Mouse (Mus musculus) kidney, embryonic 14.5 days (tissue): ENCODE data around the gene Hipk1. TPM values are rescaled to one million over a fixed set of nuclear protein-coding genes. Genes with fewer than 3 reads are reported as not detected.

Source experiments
- ATAC-seq: fragments of 200-750 bp; cut with Nextera tagmentation; 2 replicates; pipeline ENCODE4 v1.8.0; 2017; ENCODE audit warnings: moderate number of reproducible peaks, mild to moderate bottlenecking, moderate TSS enrichment, moderate library complexity; ENCODE audit not compliant: low FRiP score, low TSS enrichment
- H3K27ac ChIP-seq: fragments of 300-500 bp; sonication (generic); 2 replicates; pipeline ENCODE4 v1.5.1; 2014; ENCODE audit warnings: low read depth, mild to moderate bottlenecking, low read length, moderate library complexity, mixed read lengths
- H3K27me3 ChIP-seq: fragments of 300-500 bp; sonication (generic); 2 replicates; pipeline ENCODE4 v1.6.1; 2014; ENCODE audit warnings: mild to moderate bottlenecking, low read length; ENCODE audit not compliant: control insufficient read depth, insufficient read depth
- H3K36me3 ChIP-seq: fragments of 300-500 bp; sonication (generic); 2 replicates; pipeline ENCODE4 v1.6.1; 2014; ENCODE audit warnings: low read length, mixed read lengths; ENCODE audit not compliant: control insufficient read depth, insufficient read depth
- H3K4me1 ChIP-seq: fragments of 300-500 bp; sonication (generic); 2 replicates; pipeline ENCODE4 v1.6.1; 2014; ENCODE audit warnings: low read length, mixed read lengths; ENCODE audit not compliant: control insufficient read depth, insufficient read depth
- H3K4me2 ChIP-seq: fragments of 300-500 bp; sonication (generic); replicated peaks from 2 replicates; pipeline ENCODE4 v1.6.1; 2014; ENCODE audit warnings: low read depth, mild to moderate bottlenecking, low read length
- H3K4me3 ChIP-seq: fragments of 300-500 bp; sonication (generic); 2 replicates; pipeline ENCODE4 v1.5.1; 2014; ENCODE audit warnings: mild to moderate bottlenecking, low read length
- H3K9ac ChIP-seq: fragments of 300-500 bp; sonication (generic); 2 replicates; pipeline ENCODE4 v1.6.1; 2014; ENCODE audit warnings: low read depth, mild to moderate bottlenecking, low read length, moderate library complexity
- H3K9me3 ChIP-seq: fragments of 300-500 bp; sonication (generic); 2 replicates; pipeline ENCODE4 v1.6.1; 2016; ENCODE audit warnings: low read length; ENCODE audit not compliant: control insufficient read depth
- WGBS: fragments of 180-500 bp; shearing (Covaris S2); extraction: QIAGEN DNeasy Blood & Tissue Kit; methylation state at CpG from one replicate; pipeline ENCODE4 v1.1.7; 2014; 5-methylcytosine and 5-hydroxymethylcytosine counted together
- polyA plus RNA-seq: library from polyadenylated mRNA; unstranded; fragments of >200 nt; fragmentation: Nextera tagmentation; extraction: Ambion mirVana; gene quantifications from 2 replicates; pipeline ENCODE4 v1.2.1, GENCODE M21; 2014

Hipk1 gene
- polyA plus RNA-seq, 1 experiment from 2014 or later, result 19.0 TPM

GRCm38 (mm10) chr3:103718728-103719127 lies 72.6 kb downstream of the Hipk1 start:
- no peaks in the 10 kb centered on the region for H3K36me3 ChIP-seq
- no peak for ATAC-seq
- H3K4me2 ChIP-seq, result no peak overlapping the region
- no peaks in the 10 kb centered on the region for H3K27me3 ChIP-seq
- peaks cover 23% of the 10 kb centered on the region for H3K4me1 ChIP-seq
- WGBS, result 78% methylated on average over 4 of the region's 4 CpGs
- H3K4me3 ChIP-seq, result no peak overlapping the region
- no peak overlapping the region for H3K9ac ChIP-seq
- no peaks in the 10 kb centered on the region for H3K9me3 ChIP-seq
- no peak overlapping the region for H3K27ac ChIP-seq

- H3K36me3 ChIP-seq, result no peaks in the 10 kb centered on the region
- no peak overlapping the region for H3K4me3 ChIP-seq
- H3K27me3 ChIP-seq, result no peaks in the 10 kb centered on the region
- H3K4me1 ChIP-seq, result peaks cover 23% of the 10 kb centered on the region
- H3K4me2 ChIP-seq, result no peak overlapping the region
- no peaks in the 10 kb centered on the region for H3K9me3 ChIP-seq
- no peak overlapping the region for H3K9ac ChIP-seq
- H3K27ac ChIP-seq, result peak overlapping the region; percentile 78
- ATAC-seq, result no peak
- WGBS, result 47% methylated on average over 15 of the region's 15 CpGs
Measured at GRCm38 (mm10) chr3:103716774-103717760, 74.3 kb downstream of the Hipk1 start.

- Histone ChIP-seq H3K4me2 (no peak overlapping the region), H3K27me3 (no peaks in the 10 kb centered on the region), H3K27ac (peak overlapping the region; percentile 78; the same call in 1 of the 2 replicates), H3K4me1 (peaks cover 23% of the 10 kb centered on the region), H3K9ac (no peak overlapping the region), H3K9me3 (no peaks in the 10 kb centered on the region), H3K36me3 (no peaks in the 10 kb centered on the region), H3K4me3 (no peak overlapping the region)
- peak; percentile 71; the same call in 1 of the 2 replicates for ATAC-seq
- 41% methylated on average over 11 of the region's 11 CpGs for WGBS
Measured at GRCm38 (mm10) chr3:103715762-103716693, 75.3 kb downstream of the Hipk1 start.

GRCm38 (mm10) chr3:103714942-103715341 lies 76.4 kb downstream of the Hipk1 start:
- peaks cover 23% of the 10 kb centered on the region for H3K4me1 ChIP-seq
- no peak for ATAC-seq
- no peaks in the 10 kb centered on the region for H3K27me3 ChIP-seq
- no peaks in the 10 kb centered on the region for H3K9me3 ChIP-seq
- no peak overlapping the region for H3K27ac ChIP-seq
- H3K4me2 ChIP-seq, result no peak overlapping the region
- no peak overlapping the region for H3K4me3 ChIP-seq
- H3K36me3 ChIP-seq, result no peaks in the 10 kb centered on the region
- H3K9ac ChIP-seq, result no peak overlapping the region
- WGBS, result 84% methylated on average over 8 of the region's 8 CpGs

- Histone ChIP-seq H3K9ac (no peak overlapping the region), H3K4me3 (no peak overlapping the region), H3K4me1 (peaks cover 20% of the 10 kb centered on the region), H3K9me3 (no peaks in the 10 kb centered on the region), H3K4me2 (no peak overlapping the region), H3K27me3 (no peaks in the 10 kb centered on the region), H3K36me3 (no peaks in the 10 kb centered on the region), H3K27ac (no peak overlapping the region)
- ATAC-seq, result no peak
- WGBS, result 73% methylated on average over 7 of the region's 7 CpGs
Measured at GRCm38 (mm10) chr3:103714236-103714875, 77.0 kb downstream of the Hipk1 start.

- no peak overlapping the region for H3K4me2 ChIP-seq
Measured at GRCm38 (mm10) chr3:103712196-103712595, 79.2 kb downstream of the Hipk1 start.

GRCm38 (mm10) chr3:103709470-103710040 lies 81.8 kb downstream of the Hipk1 start:
- Histone ChIP-seq H3K9me3 (no peaks in the 10 kb centered on the region), H3K27ac (no peak overlapping the region), H3K36me3 (no peaks in the 10 kb centered on the region), H3K4me1 (no peaks in the 10 kb centered on the region), H3K27me3 (no peaks in the 10 kb centered on the region), H3K9ac (no peak overlapping the region), H3K4me3 (no peak overlapping the region), H3K4me2 (no peak overlapping the region)
- whole genome bisulfite sequencing, result 89% methylated on average over 5 of the region's 5 CpGs
- no peak for ATAC-seq

More at GRCm38 (mm10) chr3:103712196-103712595, 79.2 kb downstream of the Hipk1 start:
- Histone ChIP-seq H3K27me3 (no peaks in the 10 kb centered on the region), H3K4me3 (no peak overlapping the region), H3K9me3 (no peaks in the 10 kb centered on the region), H3K27ac (no peak overlapping the region), H3K4me1 (0 out of 2 replicates have a peak, but pooled peaks cover 8% of the 10 kb centered on the region), H3K9ac (no peak overlapping the region), H3K36me3 (no peaks in the 10 kb centered on the region)
- 88% methylated on average over 4 of the region's 4 CpGs for WGBS
- no peak for ATAC-seq

- no peak overlapping the region for H3K4me3 ChIP-seq
- H3K9ac ChIP-seq, result no peak overlapping the region
- H3K4me1 ChIP-seq, result no peaks in the 10 kb centered on the region
- no peaks in the 10 kb centered on the region for H3K9me3 ChIP-seq
- H3K27me3 ChIP-seq, result no peaks in the 10 kb centered on the region
- no peak overlapping the region for H3K4me2 ChIP-seq
- 86% methylated on average over 12 of the region's 12 CpGs for WGBS
- H3K27ac ChIP-seq, result no peak overlapping the region
- H3K36me3 ChIP-seq, result no peaks in the 10 kb centered on the region
- ATAC-seq, result no peak
Measured at GRCm38 (mm10) chr3:103705426-103705825, 85.9 kb downstream of the Hipk1 start.
